Mouse (Mus musculus) brown adipose tissue, adult 24 weeks (tissue): ENCODE results near the gene Phf23. TPM values are rescaled to one million over a fixed set of nuclear protein-coding genes. Genes with fewer than 3 reads are reported as not detected.
A peak's percentile ranks its signal among the peaks of the same experiment; 100 is the strongest.

ENCODE experiments used
- H3K27ac ChIP-seq: fragments of 200-500 bp; replicated peaks from 2 replicates; pipeline ENCODE4 v1.5.1; 2012; ENCODE audit warnings: low read depth, mild to moderate bottlenecking, low read length
- H3K4me1 ChIP-seq: fragments of 200-500 bp; 2 replicates; pipeline ENCODE4 v1.6.1; 2012; ENCODE audit warnings: low read length, mixed read lengths; ENCODE audit not compliant: control insufficient read depth, insufficient read depth, insufficient read length
- H3K4me3 ChIP-seq: fragments of 200-500 bp; 2 replicates; pipeline ENCODE4 v1.5.1; 2012; ENCODE audit warnings: low read depth, mild to moderate bottlenecking, low read length, moderate library complexity; ENCODE audit not compliant: insufficient read depth
- polyA plus RNA-seq: library from polyadenylated mRNA; stranded (reverse); fragments of >200 nt; gene quantifications from 2 replicates; pipeline ENCODE4 v1.2.4, GENCODE M21; 2012; ENCODE audit not compliant: missing spikeins, insufficient read depth, insufficient read length

Gene Phf23
- polyA plus RNA-seq, 1 experiment, result 24.2 TPM

GRCm38 (mm10) chr11:70019495-70020021 lies 24.0 kb downstream of the Phf23 start:
- no peaks in the 10 kb centered on the region for H3K4me1 ChIP-seq
- no peak overlapping the region for H3K4me3 ChIP-seq
- H3K27ac ChIP-seq, result no peak overlapping the region

DNA sequence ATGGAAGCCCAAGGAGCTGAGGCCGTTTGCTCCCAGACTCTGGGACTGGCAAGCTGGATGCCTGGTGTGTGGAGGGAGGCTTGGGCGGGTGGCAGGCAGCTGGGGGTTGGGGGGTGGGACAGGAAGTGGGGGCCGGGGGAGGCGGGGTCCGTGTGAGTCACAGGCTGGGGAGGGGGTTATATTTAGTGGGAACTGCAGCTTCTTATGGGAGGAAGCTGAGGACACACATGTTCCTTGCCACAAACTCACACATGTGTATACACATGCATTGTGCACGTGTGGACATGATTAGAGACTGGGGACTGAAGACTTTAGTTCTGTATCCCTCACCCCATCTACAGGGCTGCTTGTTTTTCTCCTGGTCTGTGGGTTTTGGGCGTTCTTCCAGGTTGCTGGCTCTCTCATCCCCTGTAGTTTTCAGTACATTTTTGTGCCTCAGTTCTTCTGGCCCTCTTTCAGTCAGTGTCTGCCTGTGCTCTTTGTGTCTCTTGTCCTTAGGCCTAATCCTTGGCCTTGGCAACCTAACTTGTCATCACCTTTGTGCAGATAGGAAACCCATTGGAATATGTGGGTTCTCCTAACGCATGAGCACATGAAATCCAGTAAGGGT lies 24.6 kb downstream of the Phf23 start:
- H3K4me1 ChIP-seq, result no peaks in the 10 kb centered on the region
- H3K27ac ChIP-seq, result no peak overlapping the region
- no peak overlapping the region for H3K4me3 ChIP-seq

GRCm38 (mm10) chr11:70020731-70021263 lies 25.2 kb downstream of the Phf23 start:
- peak overlapping the region; percentile 61 for H3K4me3 ChIP-seq
- H3K27ac ChIP-seq, result no peak overlapping the region
- H3K4me1 ChIP-seq, result no peaks in the 10 kb centered on the region

- peak overlapping the region; percentile 61 for H3K4me3 ChIP-seq
- H3K4me1 ChIP-seq, result no peaks in the 10 kb centered on the region
- no peak overlapping the region for H3K27ac ChIP-seq
Observed at GRCm38 (mm10) chr11:70021264-70022132, 25.9 kb downstream of the Phf23 start.

- no peak overlapping the region for H3K27ac ChIP-seq
- H3K4me1 ChIP-seq, result no peaks in the 10 kb centered on the region
- H3K4me3 ChIP-seq, result no peak overlapping the region
Observed at GRCm38 (mm10) chr11:70023481-70024150, 28.0 kb downstream of the Phf23 start.

DNA sequence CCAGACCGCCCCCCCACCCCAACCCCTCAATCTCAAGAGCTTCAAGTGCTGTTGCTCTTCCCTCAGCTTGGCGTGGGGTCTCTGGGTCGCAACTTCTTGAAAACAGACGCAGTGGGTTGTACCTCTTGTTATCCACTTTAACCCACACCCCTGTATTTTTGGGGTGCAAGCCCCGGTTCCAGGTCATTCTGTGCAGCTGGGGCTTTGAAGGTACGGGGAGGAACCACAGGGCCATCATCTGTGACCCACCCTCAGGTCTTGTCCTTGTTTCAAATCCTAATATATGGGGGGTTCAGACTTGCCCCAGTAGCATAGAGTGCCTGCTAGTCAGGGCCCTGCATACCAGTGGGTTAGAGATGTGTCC lies 28.6 kb downstream of the Phf23 start:
- Histone ChIP-seq H3K4me3 (no peak overlapping the region), H3K27ac (no peak overlapping the region), H3K4me1 (no peaks in the 10 kb centered on the region)

DNA sequence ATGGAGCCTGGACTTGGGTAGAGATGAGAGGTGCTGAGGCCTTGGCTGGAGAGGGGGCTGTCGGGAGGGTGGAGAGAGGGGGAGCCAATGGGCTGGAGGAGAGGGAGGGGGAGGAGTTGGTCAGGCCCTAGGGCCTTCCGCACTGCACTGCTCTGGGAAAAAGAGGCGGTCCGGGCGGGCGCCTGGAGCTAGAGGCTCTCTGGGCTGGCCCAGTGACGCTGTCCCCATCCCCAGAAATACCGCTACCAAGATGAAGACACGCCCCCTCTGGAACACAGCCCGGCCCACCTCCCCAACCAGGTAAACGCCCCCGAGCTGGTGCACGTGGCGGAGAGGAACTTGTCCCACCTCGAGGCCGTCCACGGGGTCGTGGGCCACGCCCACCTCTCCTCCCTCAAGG lies 31.1 kb downstream of the Phf23 start:
- H3K4me3 ChIP-seq, result peak overlapping the region; percentile 37
- no peaks in the 10 kb centered on the region for H3K4me1 ChIP-seq
- no peak overlapping the region for H3K27ac ChIP-seq

DNA sequence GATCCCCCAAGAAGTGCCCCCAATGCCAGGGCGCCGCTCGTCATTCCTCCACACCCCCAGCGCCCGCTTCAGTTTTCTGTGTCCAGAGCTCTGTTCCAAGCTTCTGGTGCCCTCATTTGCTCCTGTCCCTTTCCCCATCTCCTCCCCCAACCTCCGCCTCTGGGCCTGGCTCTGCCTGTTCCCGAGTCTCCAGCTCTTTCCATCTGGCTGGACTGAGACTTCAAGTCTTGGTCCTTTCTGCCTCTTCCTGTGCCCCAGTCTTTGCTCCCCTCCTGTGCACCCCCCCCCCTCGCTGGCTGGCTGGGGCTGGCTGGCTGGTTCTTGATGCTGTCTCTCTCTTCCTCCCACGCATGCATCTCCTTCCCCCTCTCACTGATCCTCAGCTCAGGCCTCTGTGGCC lies 31.8 kb downstream of the Phf23 start:
- H3K27ac ChIP-seq, result 0 out of 2 replicates have a peak overlapping the region, but pooled peaks have one; percentile 13
- no peaks in the 10 kb centered on the region for H3K4me1 ChIP-seq
- peak overlapping the region; percentile 15; the same call in 1 of the 2 replicates for H3K4me3 ChIP-seq

DNA sequence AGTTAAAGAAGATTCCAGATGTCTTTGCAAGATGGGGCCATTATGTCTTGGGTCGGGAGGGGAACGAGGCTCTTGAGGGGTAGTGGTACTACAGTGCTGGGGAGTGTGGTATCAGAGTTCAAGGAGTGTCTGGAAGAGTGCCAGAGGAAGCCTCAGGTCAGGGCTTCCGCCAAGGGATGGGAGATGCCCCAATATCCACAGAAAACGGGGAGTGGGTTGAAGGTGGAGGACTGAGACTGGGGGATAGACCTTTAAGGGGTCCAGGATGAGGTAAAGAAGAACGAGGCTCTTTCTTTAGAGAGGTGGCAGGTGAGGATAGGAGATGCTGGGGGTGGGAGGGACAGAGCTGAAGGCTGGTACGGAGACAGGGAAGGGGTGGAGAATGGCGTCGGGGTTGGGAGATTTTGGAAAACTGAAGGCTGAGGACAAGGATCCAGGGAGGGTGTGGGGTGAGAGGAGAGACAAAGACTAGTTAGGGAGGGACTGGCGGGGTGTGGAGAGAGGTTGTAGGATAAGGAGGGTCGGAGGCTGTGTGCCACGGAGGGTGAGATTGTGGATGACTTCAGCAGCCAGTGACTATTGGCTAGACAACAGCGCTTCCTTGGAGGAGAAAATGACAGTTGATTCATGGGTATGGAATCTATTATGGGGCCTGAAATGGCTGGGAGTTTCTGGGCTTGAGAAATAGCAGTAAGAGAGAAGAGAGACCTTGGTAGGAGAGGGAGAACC lies 33.0 kb downstream of the Phf23 start:
- H3K27ac ChIP-seq, result peak overlapping the region; percentile 60
- H3K4me3 ChIP-seq, result no peak overlapping the region; the same call in 1 of the 2 replicates
- no peaks in the 10 kb centered on the region for H3K4me1 ChIP-seq

DNA sequence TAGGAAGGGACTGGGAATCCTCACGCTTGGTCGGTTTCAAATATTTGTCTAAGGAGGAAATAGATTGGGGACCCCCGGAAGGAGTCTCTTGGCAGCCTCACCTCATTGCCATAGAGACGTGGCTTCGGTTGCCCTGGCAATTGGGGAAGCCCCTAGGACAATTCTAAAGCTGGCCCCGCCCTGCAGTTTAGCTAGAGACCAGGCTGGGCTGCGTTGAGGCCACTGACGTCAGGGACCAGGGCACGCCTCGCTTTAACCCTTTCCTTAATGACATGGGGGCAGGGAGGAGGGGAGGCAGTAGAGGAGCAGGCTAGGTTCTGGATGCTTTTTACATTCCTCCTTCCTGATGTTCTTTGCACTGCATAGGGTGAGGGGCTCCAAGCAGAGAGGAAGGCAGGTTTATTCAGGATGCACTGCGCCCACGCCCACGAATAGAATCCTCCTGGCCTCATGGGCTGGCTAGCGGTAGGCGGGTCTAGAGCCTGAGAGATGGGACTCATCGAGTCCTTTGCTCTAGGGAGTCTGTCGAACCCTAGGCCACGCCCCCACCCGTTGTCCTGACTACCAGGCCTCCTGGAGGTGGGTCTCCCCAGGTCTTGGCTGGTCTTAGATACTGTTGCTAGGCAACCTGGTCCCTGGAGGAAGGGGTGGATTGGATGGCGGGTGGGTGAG lies 33.7 kb downstream of the Phf23 start:
- H3K4me3 ChIP-seq, result peak overlapping the region; percentile 30; the same call in 1 of the 2 replicates

GRCm38 (mm10) chr11:70029829-70030550 lies 34.4 kb downstream of the Phf23 start:
- Histone ChIP-seq H3K4me1 (no peaks in the 10 kb centered on the region), H3K27ac (no peak overlapping the region), H3K4me3 (no peak overlapping the region)

More for the DNA sequence above, 33.7 kb downstream of the Phf23 start:
- 0 out of 2 replicates have a peak overlapping the region, but pooled peaks have one; percentile 24 for H3K27ac ChIP-seq
- H3K4me1 ChIP-seq, result no peaks in the 10 kb centered on the region

DNA sequence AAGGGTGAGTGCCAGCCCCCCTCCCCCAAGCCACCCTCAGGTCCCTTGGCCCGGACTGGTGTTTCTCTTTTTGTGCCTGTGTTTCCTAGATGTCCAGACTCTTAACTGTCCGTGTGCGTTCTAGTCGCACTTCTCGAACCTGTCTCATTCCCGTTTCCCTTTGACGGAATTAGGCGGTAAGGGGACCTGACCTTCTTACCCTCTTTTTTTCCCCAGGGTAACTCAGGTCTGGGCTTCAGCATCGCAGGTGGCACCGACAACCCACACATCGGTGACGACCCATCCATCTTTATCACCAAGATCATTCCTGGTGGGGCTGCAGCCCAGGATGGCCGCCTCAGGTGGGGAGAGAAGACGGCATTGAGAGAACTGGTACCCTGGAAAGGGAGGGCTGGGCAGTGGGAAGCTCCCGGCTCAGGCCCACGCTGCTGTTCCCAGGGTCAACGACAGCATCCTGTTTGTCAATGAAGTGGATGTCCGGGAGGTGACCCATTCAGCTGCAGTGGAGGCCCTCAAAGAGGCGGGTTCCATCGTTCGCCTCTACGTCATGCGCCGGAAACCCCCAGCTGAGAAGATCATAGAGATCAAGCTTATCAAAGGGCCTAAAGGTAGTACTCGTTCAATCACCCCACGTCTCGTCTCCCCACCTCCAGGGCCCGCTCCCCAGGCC lies 35.2 kb downstream of the Phf23 start:
- Histone ChIP-seq H3K4me3 (no peak overlapping the region), H3K27ac (no peak overlapping the region), H3K4me1 (no peaks in the 10 kb centered on the region)

- Histone ChIP-seq H3K27ac (no peak overlapping the region), H3K4me1 (no peaks in the 10 kb centered on the region), H3K4me3 (no peak overlapping the region)
Observed at GRCm38 (mm10) chr11:70031321-70031670, 35.7 kb downstream of the Phf23 start.
